Mouse (Mus musculus) testis, adult 2 months (tissue): ENCODE measurements around the gene Adh4.

ENCODE experiments used
- CTCF ChIP-seq: fragments of 200-500 bp; IDR thresholded peaks from 2 replicates; pipeline ENCODE4 v1.5.1; 2012; ENCODE audit warnings: low read depth, mild to moderate bottlenecking, inconsistent platforms, low read length, moderate library complexity; ENCODE audit not compliant: control insufficient read depth, insufficient read depth, insufficient replicate concordance
- POLR2A ChIP-seq: fragments of 200-500 bp; IDR thresholded peaks from 2 replicates; pipeline ENCODE4 v1.6.1; 2012; ENCODE audit warnings: low read depth, mild to moderate bottlenecking, inconsistent platforms, low read length, moderate library complexity; ENCODE audit not compliant: control insufficient read depth

DNA sequence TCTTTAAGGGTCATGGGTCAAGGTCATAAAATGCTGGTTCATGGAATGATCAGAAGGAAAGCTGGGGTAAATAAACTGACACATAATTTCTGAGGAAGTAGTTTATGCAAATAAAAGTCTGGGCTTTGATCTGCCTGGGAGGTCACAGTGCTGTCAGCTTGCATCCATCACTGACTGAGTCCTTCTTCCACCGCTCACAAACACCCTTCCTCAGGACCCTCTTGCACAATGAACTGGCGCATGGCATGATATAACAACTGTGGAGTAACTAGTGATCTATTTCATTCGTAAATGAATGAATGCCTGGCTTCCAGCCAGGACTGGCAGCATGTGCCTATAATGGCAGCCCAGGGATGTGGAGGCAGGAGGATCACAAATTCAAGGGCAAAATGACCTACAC lies 34.1 kb upstream of the Adh4 start:
- no peak for TF ChIP-seq POLR2A
- TF ChIP-seq CTCF = no peak
